Mouse (Mus musculus) olfactory bulb, adult 2 months (tissue): ENCODE measurements at regions not wholly inside any gene's neighbourhood (a gene's known extent, or its start where the extent isn't known, plus 50 kb on each side); places are given as distances from the start of the nearest gene placed in this dataset.
A peak's percentile ranks its signal among the peaks of the same experiment; 100 is the strongest.

Experiments used
- H3K27ac ChIP-seq: fragments of 200-500 bp; 2 replicates; pipeline ENCODE4 v1.5.1; 2012; ENCODE audit warnings: low read depth, low read length; ENCODE audit not compliant: insufficient read depth
- H3K4me1 ChIP-seq: fragments of 200-500 bp; 2 replicates; pipeline ENCODE4 v1.6.1; 2012; ENCODE audit warnings: low read length; ENCODE audit not compliant: control insufficient read depth, insufficient read depth
- H3K4me3 ChIP-seq: fragments of 200-500 bp; 2 replicates; pipeline ENCODE4 v1.5.1; 2012; ENCODE audit warnings: mild to moderate bottlenecking, low read depth, low read length, moderate library complexity; ENCODE audit not compliant: insufficient read depth
- CTCF ChIP-seq: fragments of 200-500 bp; IDR thresholded peaks from 2 replicates; pipeline ENCODE4 v1.5.1; 2012; ENCODE audit warnings: low read depth, mild to moderate bottlenecking, low read length, moderate library complexity; ENCODE audit not compliant: insufficient read depth
- POLR2A ChIP-seq: fragments of 200-500 bp; IDR thresholded peaks from 2 replicates; pipeline ENCODE4 v1.6.1; 2012; ENCODE audit warnings: mild to moderate bottlenecking, low read depth, low read length, moderate library complexity; ENCODE audit not compliant: insufficient read depth
- WGBS: fragments of 180-500 bp; shearing (Covaris S2); methylation state at CpG from one replicate; pipeline ENCODE4 v1.1.7; 2018; 5-methylcytosine and 5-hydroxymethylcytosine counted together

DNA sequence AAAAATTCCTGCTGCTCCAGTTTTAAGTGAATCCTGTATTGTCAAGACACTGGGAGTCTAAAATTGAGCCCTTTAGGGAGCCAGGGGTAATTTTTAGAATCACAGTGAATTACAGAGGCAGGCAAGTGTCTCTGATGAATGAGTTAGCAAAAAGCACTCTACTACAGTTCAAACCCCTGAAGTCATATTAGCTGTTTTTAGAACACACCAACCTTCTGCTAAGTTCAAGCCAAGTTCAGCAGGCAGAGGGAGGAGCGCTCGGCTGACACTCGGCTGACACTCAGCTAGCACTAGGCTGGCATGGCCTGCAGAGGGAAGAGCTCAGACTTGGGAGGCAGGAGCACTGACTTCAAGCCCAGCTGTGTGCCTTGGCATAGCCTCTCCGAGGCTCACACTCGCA lies 64.0 kb upstream of the Ipo5 start:
- no peak overlapping the region for H3K4me3 ChIP-seq
- 22% methylated on average over 5 of the region's 5 CpGs for WGBS
- TF ChIP-seq CTCF = no peak
- TF ChIP-seq POLR2A = no peak
- peaks cover 24% of the 10 kb centered on the region for H3K4me1 ChIP-seq
- peak overlapping the region; percentile 78 for H3K27ac ChIP-seq

DNA sequence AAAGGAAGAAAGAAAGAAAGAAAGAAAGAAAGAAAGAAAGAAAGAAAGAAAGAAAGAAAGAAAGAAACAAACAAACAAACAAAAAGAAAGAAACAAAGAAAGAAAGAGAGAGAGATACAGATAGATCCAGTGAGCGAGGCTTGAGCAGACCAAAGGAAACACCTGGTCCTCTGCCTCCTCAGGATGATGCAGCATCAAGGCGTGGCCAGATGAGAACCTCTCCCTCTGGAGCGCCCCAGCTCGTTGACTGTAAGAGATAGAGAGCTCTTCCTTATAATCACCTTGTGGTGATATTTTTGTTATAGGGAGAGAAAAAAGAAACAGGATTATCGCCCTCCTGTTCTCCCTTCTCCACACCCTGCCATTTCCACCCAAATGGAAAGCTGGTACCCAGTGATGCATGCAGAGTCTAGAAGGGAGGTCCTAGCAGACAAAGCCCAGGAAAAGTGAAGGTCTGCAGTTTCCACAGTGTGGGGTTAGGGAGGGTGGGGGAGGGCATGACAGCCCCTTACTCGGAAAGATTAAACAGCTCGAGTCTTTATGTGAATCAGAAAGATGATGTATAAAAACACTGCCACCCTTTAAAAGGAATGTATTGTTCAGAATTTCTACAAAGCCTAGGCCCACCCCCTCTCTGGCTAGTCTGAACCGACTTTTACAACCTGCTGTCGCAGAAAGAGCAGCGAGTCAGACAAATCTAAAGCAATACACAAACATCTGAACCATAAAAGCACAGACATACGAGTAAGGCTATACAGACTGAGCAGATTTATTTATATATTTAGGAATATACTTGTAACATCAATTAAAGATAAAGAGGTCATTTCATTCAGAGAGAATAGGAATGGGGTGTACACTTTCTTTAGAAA lies 62.7 kb upstream of the Ipo5 start:
- no peak overlapping the region for H3K27ac ChIP-seq
- no peak overlapping the region for H3K4me3 ChIP-seq
- 59% methylated on average over 11 of the region's 11 CpGs for WGBS
- no peak for TF ChIP-seq CTCF
- TF ChIP-seq POLR2A = no peak
- H3K4me1 ChIP-seq = peaks cover 24% of the 10 kb centered on the region

DNA sequence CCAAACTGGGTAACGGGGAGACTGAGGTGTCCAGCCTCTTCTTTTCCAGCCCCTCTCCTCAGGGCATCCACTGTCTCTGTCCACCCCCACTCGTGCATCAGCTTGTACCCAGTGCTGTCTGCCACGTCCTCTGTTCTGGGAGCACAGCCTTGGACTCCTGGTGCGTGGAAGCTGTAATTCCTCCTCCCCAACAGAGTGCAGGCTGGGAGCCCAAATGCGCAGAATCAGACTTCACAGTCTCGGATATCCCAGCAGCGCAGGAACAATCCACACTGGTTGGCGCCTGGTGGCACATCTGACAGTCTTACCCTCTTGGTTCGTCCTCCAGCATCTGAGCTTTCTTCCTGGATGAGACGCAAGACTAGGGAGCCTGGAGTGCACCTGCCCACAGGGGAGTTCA lies 61.9 kb upstream of the Ipo5 start:
- no peak overlapping the region for H3K27ac ChIP-seq
- no peak for TF ChIP-seq CTCF
- TF ChIP-seq POLR2A = no peak
- 68% methylated on average over 10 of the region's 10 CpGs for WGBS
- H3K4me3 ChIP-seq = no peak overlapping the region
- peaks cover 24% of the 10 kb centered on the region for H3K4me1 ChIP-seq

DNA sequence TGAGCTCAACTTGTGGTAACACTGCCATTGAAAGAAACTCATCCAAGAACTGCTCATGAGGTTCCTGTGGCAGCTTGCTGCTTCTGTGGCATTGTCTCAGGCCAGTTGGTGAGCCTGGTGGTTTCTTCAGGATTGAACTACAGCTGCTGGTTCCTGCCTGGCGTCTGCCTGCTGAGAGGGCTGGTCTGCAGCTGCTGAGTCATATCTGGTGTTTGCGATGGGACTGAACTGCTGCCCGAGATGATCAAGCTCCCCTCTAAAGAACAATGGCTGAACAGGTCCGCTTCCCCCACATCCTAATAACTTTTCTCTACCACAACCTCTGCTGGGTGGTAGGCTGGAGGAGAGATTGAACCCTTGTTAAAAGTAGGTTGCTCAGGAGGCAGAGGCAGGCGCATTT lies 57.4 kb upstream of the Ipo5 start:
- H3K4me3 ChIP-seq = no peak overlapping the region
- peaks cover 6% of the 10 kb centered on the region; the same call in 1 of the 2 replicates for H3K4me1 ChIP-seq
- WGBS = 58% methylated on average over 5 of the region's 5 CpGs
- no peak overlapping the region for H3K27ac ChIP-seq
- TF ChIP-seq CTCF = no peak
- TF ChIP-seq POLR2A = no peak

DNA sequence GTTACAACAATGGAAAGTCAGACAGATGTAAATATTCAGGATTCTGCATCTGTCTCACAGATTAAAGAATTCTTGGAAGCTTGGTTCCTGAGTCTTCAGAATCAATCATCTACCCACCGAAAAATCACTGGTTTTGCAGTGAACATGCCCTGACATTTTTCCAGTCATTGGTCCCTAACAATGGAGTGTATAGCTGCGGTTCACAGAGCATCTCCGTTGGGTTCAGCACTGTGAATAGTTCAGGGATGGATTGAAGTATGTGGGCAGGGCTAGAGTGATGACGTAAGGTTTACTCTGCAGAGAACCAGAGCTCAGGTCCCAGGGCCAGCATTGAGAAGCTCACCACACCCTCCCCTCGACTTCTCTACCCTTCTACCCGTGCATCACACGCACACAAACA lies 56.5 kb upstream of the Ipo5 start:
- 68% methylated on average over 7 of the region's 7 CpGs for WGBS
- Histone ChIP-seq H3K27ac (no peak overlapping the region), H3K4me3 (no peak overlapping the region), H3K4me1 (no peaks in the 10 kb centered on the region)
- no peak for TF ChIP-seq POLR2A
- no peak for TF ChIP-seq CTCF

DNA sequence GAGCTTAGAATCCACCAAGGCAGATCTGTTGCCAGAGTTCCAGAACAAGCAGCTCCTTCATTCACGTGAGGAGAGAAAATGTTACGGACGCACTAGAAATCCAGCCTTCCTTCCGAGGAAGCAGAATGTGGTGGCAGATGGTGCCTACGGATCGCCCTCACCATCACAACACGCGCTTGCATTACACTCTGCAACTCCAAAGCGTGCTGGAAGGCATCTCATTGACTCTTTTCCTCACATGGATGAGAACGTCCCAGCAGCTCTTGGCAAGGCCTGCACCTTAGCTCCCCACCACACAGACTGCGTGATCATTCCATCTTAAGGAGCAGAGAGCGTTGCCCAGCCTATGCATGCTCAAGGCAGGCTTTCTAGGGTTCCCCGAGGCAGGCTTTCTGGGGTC lies 55.8 kb upstream of the Ipo5 start:
- Histone ChIP-seq H3K4me1 (no peaks in the 10 kb centered on the region), H3K27ac (no peak overlapping the region), H3K4me3 (no peak overlapping the region)
- 96% methylated on average over 13 of the region's 13 CpGs for WGBS
- no peak for TF ChIP-seq CTCF
- no peak for TF ChIP-seq POLR2A
